Mouse (Mus musculus): ENCODE results near the gene Atp6v0a2.
"Not testable (repeated sequence)": the region's sequence is repeated elsewhere in the genome, so short reads cannot be mapped to it uniquely, and the experiment has no call there.

Gene Atp6v0a2

DNA sequence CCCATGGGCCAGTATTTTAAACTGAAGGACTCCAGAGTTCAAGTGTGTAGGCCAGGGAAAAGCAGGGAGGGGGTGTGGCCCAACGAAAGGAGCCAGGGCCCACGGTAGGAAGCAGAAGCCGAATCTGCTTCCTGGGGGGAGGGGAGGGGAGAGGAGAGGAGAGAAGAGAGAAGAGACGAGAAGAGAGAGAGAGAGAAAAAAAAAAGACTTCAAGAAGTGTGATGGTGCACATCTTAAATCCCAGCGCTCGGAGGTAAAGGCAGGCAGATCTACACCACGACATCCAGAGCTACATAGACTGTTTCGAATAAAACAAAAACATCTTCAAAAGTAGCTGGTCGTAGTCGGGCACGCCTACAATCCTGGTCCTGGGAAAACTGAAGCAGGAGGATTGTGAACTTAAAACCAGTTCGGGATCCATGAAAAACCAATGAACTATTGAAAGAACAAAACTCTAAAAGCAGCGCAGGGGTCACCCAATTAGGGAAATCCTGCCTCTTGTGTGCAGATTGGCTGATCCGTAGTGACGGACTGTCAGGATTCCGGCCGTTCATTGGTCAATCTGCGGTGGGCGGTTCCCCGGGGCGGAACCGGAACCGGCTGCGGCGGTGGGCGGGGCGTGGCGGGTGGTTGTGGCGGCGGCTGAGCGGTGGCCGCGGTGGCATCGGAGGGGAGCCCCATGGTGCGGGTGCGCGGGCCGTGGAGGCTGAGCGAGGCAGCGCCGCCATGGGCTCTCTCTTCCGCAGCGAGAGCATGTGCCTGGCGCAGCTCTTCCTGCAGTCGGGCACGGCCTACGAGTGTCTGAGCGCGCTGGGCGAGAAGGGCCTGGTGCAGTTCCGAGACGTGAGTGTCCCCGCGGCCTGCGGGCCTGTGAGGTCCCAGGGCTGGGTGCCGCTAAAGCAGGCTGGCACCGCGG lies at the start of gene Atp6v0a2:
Gene Atp6v0a2, plus strand, starts transcription at position 129 of the 916 bp plus-strand sequence.
- peak; percentile 96 for DNase-seq (ENCODE audit: extremely low spot score, low spot score)

DNA sequence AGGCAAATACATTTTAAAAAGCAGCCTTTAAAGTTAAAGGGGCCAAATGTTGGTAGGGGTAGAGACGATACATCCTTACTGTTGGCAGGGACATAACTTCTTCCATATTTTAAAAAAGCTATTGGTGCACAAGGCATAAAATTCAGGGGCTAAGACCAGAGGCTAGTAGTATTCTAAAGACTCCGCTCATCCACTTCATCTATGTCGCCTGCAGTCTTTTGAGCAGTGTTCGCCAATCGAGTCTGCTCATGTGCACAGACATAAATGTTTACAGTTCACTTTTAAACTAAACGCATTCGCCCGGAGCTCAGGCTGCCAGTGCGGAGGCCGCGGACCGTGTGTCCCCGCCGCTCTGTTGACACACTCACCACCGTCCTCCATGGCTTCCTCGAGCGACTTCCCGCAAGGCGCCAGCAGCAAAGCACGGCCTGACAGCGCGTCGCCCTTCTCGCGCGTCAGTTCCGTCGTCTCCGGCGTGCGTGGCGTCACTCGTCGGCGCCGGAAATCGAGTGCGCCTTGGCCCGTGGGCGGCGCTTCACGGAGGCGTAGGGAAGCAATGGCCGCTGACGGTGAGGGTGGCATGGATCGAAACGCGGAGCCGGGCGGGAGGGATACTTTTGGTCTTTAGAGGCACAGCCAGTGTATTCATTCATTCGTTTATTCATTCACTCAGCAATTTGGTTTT lies 49.6 kb upstream of the Atp6v0a2 start, which contains the start of the genes Eif2b1 and Gtf2h3:
Gene Eif2b1, minus strand, starts transcription at position 499 of the 685 bp plus-strand sequence.
Gene Gtf2h3, plus strand, starts transcription at position 508 of the 685 bp plus-strand sequence.
- peak; percentile 93 for DNase-seq (ENCODE audit: extremely low spot score, low spot score)

DNA sequence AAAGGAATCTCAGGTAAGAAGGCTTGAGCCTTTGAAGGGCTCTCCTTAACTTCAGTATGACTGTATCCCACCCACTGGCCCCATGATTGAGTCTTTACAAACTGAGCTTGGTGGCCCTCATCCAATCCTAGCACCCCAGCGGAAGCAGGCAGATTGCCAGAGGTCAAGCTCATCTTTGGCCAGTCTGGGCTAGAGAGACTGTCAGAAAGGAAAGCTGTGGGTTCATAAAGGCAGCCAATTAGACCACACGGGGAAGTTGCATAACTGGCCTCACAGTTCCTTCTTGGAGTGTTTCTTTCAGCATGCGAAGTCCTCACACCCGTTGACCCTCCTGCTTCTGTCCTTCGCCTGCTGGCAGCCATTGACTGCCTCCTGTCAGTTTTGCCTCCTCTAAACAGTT lies 45.9 kb upstream of the Atp6v0a2 start:
- no peak for DNase-seq (ENCODE audit: extremely low spot score, low spot score)

DNA sequence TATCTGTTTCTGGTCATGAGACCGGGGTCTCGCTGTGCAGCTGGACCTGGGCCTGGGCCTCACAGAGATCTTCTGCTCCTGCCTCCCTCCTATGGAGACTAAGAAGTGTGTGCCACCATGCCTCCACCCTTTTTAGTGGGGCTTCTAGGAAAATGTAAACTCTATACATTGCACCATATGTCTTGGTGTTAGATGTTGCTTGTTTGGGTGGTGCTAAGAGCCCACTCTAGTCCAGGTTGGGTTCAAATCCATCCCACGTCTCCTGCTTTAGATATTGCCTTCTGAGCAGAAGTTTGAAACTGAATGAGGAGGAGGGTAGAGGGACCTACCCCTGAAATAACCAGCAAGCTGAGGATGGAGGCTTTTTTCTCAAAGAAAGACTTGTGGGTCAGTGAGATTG lies 35.6 kb upstream of the Atp6v0a2 start:
- no peak for DNase-seq (ENCODE audit: extremely low spot score, low spot score)

DNA sequence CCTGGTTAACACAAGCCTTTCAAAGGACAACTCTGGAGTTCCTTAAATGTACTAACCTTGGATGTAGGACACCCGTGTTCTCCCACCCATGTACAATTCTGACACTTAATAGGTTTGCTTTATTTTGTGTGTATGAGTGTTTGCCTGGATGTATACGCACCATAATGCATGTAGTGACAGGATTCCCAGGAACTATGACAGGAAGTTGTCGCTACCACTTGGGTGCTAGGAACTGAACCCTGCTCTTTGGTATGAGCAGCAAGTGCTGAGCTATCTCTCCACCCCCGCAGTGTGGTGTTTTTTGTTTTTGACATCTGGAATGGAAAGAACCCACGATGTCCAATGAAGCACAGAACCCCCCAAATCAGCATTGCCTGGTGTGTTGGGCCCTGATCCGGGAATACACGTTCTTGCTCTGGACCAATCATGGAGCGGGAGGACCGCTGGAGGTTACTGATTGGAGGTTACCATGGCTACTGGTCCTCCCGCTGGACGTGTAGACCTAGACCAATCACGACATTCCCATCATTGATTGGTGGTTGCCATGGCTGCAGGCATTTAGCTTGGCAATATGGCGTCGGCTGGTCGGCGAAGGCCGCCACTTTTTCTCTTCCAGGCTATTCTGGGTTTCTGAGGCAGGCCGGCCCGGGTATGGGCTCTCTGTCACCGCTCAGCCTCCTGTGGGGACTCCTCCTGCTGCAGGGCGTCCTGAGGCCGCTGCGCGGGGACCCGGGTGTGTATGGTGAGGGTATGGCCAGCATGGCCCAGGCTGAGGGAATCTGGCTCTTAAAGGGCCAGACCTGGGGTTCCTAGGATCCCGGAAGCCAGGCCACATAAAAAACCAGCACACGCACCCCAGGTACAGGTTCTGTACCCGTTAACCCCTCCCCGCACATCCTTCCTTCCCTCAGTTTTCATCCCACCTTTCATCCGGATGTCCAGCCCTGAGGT lies 29.9 kb upstream of the Atp6v0a2 start:
- peak; percentile 92 for DNase-seq (ENCODE audit: extremely low spot score, low spot score)

DNA sequence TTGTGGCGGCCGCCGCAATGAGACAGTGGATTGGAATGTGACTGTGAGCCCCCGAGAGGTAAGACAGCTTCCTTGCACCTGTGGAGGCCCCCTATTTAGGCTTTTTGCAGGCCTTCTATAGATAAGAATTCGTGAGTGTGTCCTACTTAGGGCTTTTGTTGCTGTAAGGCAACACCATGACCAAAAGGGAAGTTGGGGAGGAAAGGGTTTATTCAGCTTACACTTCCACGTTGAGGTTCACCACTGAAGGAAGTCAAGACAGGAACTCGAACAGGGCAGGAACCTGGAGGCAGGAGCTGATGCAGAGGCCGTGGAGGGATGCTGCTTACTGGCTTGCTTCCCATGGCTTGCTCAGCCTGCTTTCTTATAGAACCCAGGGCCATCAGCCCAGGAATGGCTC lies 28.6 kb upstream of the Atp6v0a2 start:
- DNase-seq (ENCODE audit: extremely low spot score, low spot score): not testable (repeated sequence)

DNA sequence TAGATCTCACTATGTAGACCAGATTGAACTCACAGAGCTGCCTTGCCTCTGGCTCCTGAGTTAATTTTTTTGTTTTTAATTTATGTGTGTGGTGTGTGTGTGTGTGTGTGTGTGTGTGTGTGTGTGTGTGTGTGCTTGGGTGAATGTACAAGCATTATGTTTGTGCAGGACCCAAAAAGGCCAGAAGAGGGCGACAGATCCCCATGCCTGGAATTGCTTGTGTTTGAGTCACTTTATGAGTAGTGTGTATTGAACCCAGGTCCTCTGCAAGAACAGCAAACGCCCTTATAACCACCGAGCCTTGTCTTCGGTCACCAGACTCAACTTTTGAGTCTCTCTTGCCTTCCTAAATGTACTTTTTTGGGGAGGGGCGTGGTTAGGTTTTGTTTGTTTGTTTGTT lies 26.0 kb upstream of the Atp6v0a2 start:
- DNase-seq (ENCODE audit: extremely low spot score, low spot score): peak; percentile 57

DNA sequence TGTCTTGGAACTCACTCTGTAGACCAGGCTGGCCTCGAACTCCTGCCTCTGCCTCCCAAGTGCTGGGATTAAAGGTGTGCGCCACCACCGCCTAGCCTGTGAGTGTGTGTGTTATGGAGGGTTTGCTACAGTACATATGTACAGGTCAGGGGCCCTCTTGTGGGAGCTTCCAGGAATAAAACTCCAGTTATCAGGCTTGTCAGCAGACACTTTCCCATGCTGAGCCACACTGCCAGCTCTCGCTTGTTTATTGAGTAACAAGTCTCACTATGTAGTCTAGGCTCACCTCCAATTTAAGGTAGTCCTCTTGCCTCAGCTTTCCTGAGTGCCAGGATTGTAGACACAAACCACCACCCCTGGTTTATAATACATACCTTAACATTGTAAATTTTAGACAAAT lies 24.1 kb upstream of the Atp6v0a2 start:
- no peak for DNase-seq (ENCODE audit: extremely low spot score, low spot score)

DNA sequence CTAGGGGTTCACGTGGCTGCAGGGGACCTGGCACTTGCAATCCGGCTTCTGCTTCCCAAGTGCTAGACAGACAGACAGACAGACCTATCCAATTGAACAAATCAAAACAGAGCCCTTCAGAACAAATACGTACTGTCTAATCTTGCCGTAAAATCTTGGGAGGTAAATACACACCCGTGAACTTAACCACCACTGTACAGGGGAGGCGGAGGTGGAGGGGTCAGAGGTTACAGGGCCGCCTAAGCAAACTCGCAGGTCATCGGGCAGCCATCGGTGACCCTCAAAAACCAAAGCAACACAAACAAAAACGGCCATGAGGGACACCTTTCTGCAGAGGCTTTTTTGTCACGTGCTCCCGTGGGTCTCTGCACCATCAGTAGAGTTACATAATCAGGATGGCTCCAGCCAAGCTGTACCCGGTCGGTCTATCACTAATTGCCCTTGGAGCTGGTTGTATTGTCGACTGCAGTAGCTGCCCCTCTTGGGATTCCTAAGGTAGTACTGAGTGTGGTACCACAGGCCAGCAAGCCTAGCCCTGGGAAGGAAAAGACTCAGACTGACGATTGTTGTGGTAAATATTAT lies 23.2 kb upstream of the Atp6v0a2 start:
- DNase-seq (ENCODE audit: extremely low spot score, low spot score): no peak

DNA sequence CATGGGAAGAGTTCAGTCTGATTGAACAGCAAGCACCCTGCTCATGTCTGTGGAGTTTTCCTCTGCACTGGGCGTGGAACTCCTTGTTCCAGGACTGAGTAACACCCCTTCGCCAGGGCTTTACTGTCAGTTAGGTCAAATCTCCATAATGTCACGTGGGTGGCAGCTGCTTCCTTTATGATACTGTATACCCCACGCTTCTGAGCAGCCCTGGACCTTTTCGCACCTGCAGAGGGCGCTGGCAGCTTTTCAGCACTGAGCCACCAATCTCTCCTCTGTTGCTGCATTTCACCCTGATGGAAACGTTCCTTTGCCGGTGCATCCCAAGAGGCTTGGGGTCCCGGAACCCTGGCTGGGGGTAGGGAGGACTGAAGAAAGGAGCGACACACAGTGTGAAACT lies 17.4 kb upstream of the Atp6v0a2 start:
- DNase-seq (ENCODE audit: extremely low spot score, low spot score): no peak

DNA sequence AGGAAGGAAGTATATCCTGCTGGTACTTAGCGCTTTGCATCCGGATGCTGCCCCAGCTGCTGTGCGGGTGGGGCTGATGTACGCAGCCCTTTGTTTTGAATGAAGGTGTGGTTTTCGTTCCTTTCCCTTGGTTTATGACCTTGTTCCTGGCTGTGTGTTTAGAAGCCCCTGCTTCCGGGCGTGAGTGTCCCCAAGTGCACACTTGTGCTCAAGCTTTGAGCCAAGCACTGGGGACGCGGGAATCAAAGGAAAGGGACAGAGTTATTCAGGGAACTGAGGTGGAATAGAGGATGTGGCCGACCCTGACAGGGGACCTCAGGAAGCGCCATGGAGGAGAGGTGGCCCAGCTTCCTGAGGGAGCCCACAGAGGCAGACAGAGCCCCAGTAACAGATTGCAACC lies 13.7 kb upstream of the Atp6v0a2 start:
- DNase-seq (ENCODE audit: extremely low spot score, low spot score): no peak

DNA sequence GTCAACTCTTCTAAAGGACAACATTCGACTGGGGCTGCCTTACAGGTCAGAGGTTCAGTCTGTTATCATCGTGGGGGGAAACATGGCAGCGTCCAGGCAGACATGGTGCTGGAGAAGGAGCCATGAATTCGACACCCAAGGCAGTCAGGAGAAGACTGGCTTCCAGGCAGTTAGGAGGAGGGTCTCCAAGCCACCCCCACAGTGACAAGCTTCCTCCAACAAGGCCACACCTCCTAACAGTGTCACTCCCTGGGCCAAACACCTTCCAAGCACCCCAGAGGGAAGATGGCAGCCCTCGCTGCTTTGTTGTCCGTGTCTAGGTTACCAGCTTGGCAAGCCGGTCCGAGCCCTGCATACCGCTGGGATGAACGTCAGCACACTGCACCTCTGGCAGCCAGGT lies 9.7 kb upstream of the Atp6v0a2 start:
- DNase-seq (ENCODE audit: extremely low spot score, low spot score): no peak

DNA sequence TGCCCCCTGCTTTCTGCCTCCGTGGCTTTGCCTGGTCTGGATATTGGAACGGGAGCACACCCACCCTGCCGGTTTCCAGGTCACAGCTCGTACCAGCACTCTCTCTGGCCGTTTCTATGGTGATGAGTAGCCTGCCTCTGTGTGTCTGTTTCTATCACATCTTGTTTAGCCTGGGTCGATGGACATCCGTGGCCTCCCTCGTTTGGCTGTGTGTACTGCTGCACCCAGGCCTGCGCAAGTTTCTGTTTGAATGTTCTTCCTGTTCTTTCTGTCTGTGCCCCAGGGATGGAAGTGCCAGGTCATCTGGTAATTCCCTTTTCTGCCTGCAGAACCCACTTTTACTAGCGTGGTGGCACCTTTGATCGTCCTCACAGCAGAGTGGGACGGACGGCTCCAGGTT lies 7.0 kb upstream of the Atp6v0a2 start:
- no peak for DNase-seq (ENCODE audit: extremely low spot score, low spot score)

DNA sequence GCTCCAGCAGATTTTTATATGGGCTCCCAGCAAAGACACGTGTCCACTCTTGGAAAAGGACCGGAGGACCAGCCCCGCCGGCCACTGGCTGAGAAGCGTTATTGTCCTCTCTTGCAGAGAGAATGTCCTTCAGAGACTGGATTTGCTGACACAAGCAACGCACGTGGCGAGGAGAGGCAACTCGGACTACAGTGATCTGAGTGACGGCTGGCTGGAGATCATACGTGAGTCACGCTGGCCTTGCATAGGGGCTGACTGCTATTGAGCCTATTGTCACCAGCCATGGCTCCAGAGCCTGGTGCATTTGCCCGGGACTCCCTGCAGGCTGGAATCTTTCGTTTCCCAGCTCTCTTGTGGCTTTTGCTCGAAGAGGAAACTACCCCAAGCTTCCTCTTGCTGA lies 5.5 kb upstream of the Atp6v0a2 start:
- DNase-seq (ENCODE audit: extremely low spot score, low spot score): no peak

DNA sequence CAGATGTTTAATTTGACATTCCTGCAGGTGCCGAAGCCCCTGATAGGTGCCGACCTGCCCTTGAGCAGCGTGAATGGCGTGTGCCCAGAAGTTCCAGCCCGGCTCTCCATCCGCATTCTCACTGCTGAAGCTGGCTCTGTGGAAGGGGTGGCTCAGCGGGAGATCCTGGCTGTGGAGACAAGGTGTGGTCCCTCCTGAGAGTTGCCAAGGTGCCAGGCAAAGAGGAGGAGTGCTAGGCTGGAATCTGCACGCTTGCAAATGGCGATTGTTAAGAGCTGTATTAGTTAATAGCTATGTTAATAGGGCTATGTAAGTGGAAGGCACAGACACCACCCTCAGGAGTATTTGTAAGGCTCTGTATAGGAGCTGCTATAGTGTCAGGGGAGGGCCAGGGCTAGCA lies 4.1 kb upstream of the Atp6v0a2 start:
- no peak for DNase-seq (ENCODE audit: extremely low spot score, low spot score)

DNA sequence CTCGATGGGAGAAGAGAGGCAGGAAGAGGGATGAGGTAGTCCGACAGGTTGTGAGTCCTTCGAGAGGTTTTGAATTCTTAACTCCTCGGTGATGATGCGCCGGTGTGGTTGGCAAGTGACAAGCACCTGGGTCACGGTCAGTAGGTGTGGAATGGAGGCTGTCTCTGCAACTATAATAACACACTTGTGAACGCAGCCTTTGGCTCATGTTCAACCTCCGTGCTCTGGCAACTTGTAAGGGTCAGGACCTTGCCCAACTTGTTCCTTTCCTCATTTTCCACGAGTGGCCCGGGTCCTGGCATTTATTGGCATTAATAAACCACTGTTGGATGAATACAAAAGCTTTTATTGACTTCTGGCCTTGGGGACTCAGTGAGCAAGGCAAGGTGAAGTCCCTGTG lies 1.3 kb downstream of the Atp6v0a2 start:
- DNase-seq (ENCODE audit: extremely low spot score, low spot score): no peak

DNA sequence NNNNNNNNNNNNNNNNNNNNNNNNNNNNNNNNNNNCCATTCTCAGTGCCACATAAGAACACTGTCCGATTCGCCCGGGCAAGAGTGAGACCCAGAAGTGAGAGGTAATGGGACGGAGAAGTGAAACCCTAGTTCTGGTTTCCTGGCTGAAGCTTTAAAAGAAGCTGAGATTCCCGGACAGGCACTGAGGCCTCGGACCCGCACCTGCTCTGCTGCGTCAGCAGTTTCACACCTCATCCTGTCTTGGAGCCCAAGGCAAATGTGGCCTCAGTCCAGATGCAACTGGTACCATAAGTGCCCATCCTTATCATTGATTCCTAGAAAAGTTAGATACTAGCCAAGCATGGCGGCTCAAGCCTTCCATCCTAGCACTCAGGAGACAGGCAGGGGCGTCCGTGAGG lies 3.3 kb downstream of the Atp6v0a2 start:
- no peak for DNase-seq (ENCODE audit: extremely low spot score, low spot score)

DNA sequence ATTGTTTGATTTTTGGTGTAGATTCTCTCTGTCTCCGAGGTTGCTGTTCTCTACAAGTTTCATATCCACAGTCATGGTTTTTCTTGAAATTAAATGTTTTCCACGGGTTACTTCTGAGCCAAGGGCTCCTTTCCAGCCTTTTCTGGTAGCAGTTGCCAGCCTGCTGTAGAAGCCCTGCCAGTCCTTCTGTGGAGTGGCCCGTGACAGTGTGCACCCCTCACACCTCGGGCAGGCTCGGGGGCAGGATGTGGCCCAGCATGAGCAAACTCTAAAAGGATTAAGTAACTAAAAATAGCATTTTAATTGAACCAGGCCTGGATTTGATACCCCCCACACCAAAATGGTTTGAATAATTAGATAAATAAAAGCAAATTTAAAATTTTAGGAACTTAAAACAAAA lies 4.1 kb downstream of the Atp6v0a2 start:
- DNase-seq (ENCODE audit: extremely low spot score, low spot score): no peak

DNA sequence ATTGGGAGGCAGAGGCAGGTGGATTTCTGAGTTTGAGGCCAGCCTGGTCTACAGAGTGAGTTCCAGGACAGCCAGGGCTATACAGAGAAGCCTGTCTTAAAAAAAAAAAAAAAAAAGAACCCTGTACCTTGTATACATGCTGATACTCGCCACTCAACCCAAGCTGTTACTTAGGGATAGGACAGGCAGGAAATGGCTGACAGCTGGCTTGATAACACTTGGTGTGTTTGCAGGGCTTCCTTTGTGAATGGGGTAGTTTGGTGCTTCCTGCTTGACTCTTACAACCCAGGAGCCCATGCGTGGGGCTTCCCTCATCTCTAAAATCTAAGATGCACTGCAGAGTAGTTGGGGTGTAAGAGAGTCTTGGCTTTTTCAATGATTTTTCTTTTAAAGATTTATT lies 5.0 kb downstream of the Atp6v0a2 start:
- no peak for DNase-seq (ENCODE audit: extremely low spot score, low spot score)

DNA sequence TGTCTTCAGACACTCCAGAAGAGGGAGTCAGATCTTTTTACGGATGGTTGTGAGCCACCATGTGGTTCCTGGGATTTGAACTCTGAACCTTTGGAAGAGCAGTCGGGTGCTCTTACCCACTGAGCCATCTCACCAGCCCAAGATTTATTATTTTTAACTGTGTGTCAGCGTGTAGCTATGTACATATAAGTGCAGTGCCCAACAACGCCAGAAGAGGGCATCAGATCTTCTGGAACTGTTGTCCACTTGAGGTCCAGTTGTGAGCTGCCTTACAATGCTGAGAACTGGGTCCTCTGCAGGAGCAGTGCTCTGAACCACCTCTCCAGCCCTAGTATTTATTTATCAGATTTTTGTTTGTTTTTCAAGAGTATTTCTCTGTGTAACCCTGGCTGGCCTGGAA lies 6.7 kb downstream of the Atp6v0a2 start:
- DNase-seq (ENCODE audit: extremely low spot score, low spot score): peak; percentile 33

DNA sequence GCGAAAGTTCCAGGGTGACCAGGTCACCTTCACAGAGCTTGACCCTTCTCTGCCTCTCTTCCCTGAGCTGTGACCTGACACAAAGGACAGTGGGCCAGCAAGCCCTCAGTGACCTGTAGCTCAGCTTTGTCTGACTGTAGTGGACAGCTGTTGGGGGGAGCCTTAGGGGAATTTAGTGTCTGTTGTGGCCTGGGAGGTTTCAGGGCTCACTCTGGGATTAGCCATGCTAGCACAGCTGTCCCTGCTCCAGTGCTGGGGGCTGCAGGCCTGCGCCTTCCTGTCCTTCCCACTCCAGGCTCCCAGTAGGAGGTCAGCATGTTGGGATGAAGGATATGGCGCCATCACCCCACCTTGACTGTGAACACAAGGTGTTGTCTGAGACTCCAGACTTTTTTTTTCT lies 7.8 kb downstream of the Atp6v0a2 start:
- no peak for DNase-seq (ENCODE audit: extremely low spot score, low spot score)

All from neural tube, embryonic 10.5 days (tissue).